Mouse (Mus musculus) embryonic facial prominence, embryonic 15.5 days (tissue): ENCODE results near the gene 1700008O03Rik. TPM values are rescaled to one million over a fixed set of nuclear protein-coding genes. Genes with fewer than 3 reads are reported as not detected.

Experiments
- ATAC-seq: fragments of 200-750 bp; cut with Nextera tagmentation; 2 replicates; pipeline ENCODE4 v1.8.0; 2017; ENCODE audit warnings: low read depth, moderate TSS enrichment; ENCODE audit not compliant: insufficient number of reproducible peaks, low FRiP score, low TSS enrichment
- H3K27ac ChIP-seq: fragments of 300-500 bp; sonication (generic); replicated peaks from 2 replicates; pipeline ENCODE4 v1.5.1; 2015; ENCODE audit warnings: mild to moderate bottlenecking, inconsistent platforms
- H3K27me3 ChIP-seq: fragments of 300-500 bp; sonication (generic); 2 replicates; pipeline ENCODE4 v1.6.1; 2015; ENCODE audit warnings: inconsistent platforms
- H3K36me3 ChIP-seq: fragments of 300-500 bp; sonication (generic); 2 replicates; pipeline ENCODE4 v1.6.1; 2015; ENCODE audit warnings: mild to moderate bottlenecking, inconsistent platforms
- H3K4me1 ChIP-seq: fragments of 300-500 bp; sonication (generic); 2 replicates; pipeline ENCODE4 v1.6.1; 2015; ENCODE audit warnings: inconsistent platforms
- H3K4me2 ChIP-seq: fragments of 300-500 bp; sonication (generic); replicated peaks from 2 replicates; pipeline ENCODE4 v1.6.1; 2015; ENCODE audit warnings: mild to moderate bottlenecking, inconsistent platforms
- H3K4me3 ChIP-seq: fragments of 300-500 bp; sonication (generic); replicated peaks from 2 replicates; pipeline ENCODE4 v1.5.1; 2015; ENCODE audit warnings: mild to moderate bottlenecking, inconsistent platforms
- H3K9ac ChIP-seq: fragments of 300-500 bp; sonication (generic); 2 replicates; pipeline ENCODE4 v1.6.1; 2015; ENCODE audit warnings: inconsistent platforms
- H3K9me3 ChIP-seq: fragments of 300-500 bp; sonication (generic); replicated peaks from 2 replicates; pipeline ENCODE4 v1.6.1; 2016; ENCODE audit warnings: inconsistent platforms
- WGBS: fragments of 180-500 bp; shearing (Covaris S2); methylation state at CpG from one replicate; pipeline ENCODE4 v1.1.7; 2015; 5-methylcytosine and 5-hydroxymethylcytosine counted together
- polyA plus RNA-seq: library from polyadenylated mRNA; unstranded; fragments of >200 nt; fragmentation: Nextera tagmentation; extraction: Ambion mirVana; gene quantifications from 2 replicates; pipeline ENCODE4 v1.2.1, GENCODE M21; 2015

The 1700008O03Rik gene
- 1.4 and 1.5 TPM in 2 replicates for polyA plus RNA-seq

GRCm38 (mm10) chr7:44385720-44386119 is at the start of gene 1700008O03Rik:
1700008O03Rik (minus strand) TSS chr7:44385820.
- Histone ChIP-seq H3K9ac (peak within 1 kb of the TSS; percentile 18; the same call in 1 of the 2 replicates), H3K4me1 (peaks cover 9% of the 10 kb centered on the region), H3K4me3 (peak within 1 kb of the TSS; percentile 52), H3K9me3 (no peaks in the 10 kb centered on the region), H3K4me2 (peak within 1 kb of the TSS; percentile 91), H3K36me3 (no peaks in the 10 kb centered on the region), H3K27ac (no peak within 1 kb of the TSS), H3K27me3 (peaks cover 9% of the 10 kb centered on the region; the same call in 1 of the 2 replicates)
- ATAC-seq = no peak
- 75% methylated on average over 12 of the region's 12 CpGs for WGBS

- ATAC-seq = no peak
- Histone ChIP-seq H3K27me3 (peaks cover 49% of the 10 kb centered on the region), H3K9ac (no peak overlapping the region), H3K9me3 (no peaks in the 10 kb centered on the region), H3K27ac (no peak overlapping the region), H3K4me3 (no peak overlapping the region), H3K4me1 (peaks cover 11% of the 10 kb centered on the region), H3K36me3 (no peaks in the 10 kb centered on the region), H3K4me2 (no peak overlapping the region)
- WGBS = 65% methylated on average over 9 of the region's 9 CpGs
Observed at GRCm38 (mm10) chr7:44434089-44434488, 48.5 kb upstream of the 1700008O03Rik start.

DNA sequence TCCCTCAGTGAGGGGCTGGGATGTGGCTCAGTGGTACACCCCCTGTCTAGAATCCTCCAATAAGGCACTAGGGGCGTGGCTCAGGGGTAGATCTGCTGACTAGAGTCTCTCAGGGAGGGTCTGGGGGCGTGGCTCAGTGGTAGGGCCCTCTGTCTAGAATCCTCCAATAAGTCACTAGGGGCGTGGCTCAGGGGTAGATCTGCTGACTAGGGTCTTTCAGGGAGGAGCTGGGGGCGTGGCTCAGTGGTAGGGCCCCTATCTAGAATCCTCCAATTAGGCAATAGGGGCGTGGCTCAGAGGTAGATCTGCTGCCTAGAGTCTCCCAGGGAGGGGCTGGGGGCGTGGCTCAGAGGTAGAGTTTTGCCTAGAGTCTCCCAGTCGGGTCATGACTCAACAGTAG is 47.8 kb upstream of the 1700008O03Rik start:
- Histone ChIP-seq H3K9me3 (no peaks in the 10 kb centered on the region), H3K27me3 (peaks cover 50% of the 10 kb centered on the region), H3K4me3 (no peak overlapping the region), H3K4me2 (no peak overlapping the region), H3K9ac (no peak overlapping the region), H3K4me1 (peaks cover 13% of the 10 kb centered on the region), H3K27ac (no peak overlapping the region), H3K36me3 (no peaks in the 10 kb centered on the region)
- WGBS = 4% methylated on average over 7 of the region's 7 CpGs
- peak; percentile 40; the same call in 1 of the 2 replicates for ATAC-seq

DNA sequence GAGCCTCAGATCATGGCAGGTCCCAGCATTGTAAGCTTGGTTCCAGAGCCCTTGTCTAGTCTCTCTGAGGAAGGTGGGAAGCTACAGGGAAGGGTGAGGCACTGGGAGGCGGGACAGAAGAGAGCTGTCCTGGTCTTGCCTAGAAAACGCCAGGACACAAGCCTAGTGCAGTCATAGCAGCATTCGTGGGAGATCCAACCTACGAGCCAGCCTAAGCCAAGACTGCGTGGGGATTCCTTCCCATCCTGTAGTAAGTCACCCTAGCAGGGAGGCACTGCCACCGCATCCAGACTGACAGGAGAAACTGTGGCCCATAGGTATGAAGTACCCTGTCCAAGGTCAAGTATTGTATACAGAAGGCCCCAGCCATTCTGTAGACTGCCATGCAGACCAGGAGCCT is 46.9 kb upstream of the 1700008O03Rik start:
- peaks cover 21% of the 10 kb centered on the region for H3K4me1 ChIP-seq
- peaks cover 50% of the 10 kb centered on the region for H3K27me3 ChIP-seq
- WGBS = 72% methylated on average over 6 of the region's 6 CpGs

GRCm38 (mm10) chr7:44429534-44430488 is 44.2 kb upstream of the 1700008O03Rik start:
- no peaks in the 10 kb centered on the region for H3K9me3 ChIP-seq
- H3K4me3 ChIP-seq = peak overlapping the region; percentile 61
- H3K4me1 ChIP-seq = peaks cover 22% of the 10 kb centered on the region
- H3K27ac ChIP-seq = no peak overlapping the region; the same call in 1 of the 2 replicates
- H3K4me2 ChIP-seq = peak overlapping the region; percentile 81
- H3K36me3 ChIP-seq = no peaks in the 10 kb centered on the region
- peaks cover 54% of the 10 kb centered on the region for H3K27me3 ChIP-seq
- no peak for ATAC-seq
- H3K9ac ChIP-seq = no peak overlapping the region
- WGBS = 8% methylated on average over 30 of the region's 32 CpGs

More for the DNA sequence above, 46.9 kb upstream of the 1700008O03Rik start:
- Histone ChIP-seq H3K4me3 (no peak overlapping the region), H3K4me2 (no peak overlapping the region), H3K9ac (no peak overlapping the region), H3K27ac (no peak overlapping the region), H3K9me3 (no peaks in the 10 kb centered on the region), H3K36me3 (no peaks in the 10 kb centered on the region)
- ATAC-seq = no peak

GRCm38 (mm10) chr7:44428968-44429521 is 43.4 kb upstream of the 1700008O03Rik start, which contains the start of gene Lrrc4b:
Lrrc4b (plus strand) TSS chr7:44429018.
- Histone ChIP-seq H3K4me2 (peak within 1 kb of the TSS; percentile 81), H3K27ac (peak within 1 kb of the TSS; percentile 34; the same call in 1 of the 2 replicates), H3K27me3 (peaks cover 52% of the 10 kb centered on the region), H3K9ac (peak within 1 kb of the TSS; percentile 44), H3K36me3 (no peaks in the 10 kb centered on the region), H3K4me3 (peak within 1 kb of the TSS; percentile 61), H3K4me1 (peaks cover 22% of the 10 kb centered on the region), H3K9me3 (no peaks in the 10 kb centered on the region)
- 1% methylated on average over 64 of the region's 69 CpGs for WGBS
- no peak for ATAC-seq

DNA sequence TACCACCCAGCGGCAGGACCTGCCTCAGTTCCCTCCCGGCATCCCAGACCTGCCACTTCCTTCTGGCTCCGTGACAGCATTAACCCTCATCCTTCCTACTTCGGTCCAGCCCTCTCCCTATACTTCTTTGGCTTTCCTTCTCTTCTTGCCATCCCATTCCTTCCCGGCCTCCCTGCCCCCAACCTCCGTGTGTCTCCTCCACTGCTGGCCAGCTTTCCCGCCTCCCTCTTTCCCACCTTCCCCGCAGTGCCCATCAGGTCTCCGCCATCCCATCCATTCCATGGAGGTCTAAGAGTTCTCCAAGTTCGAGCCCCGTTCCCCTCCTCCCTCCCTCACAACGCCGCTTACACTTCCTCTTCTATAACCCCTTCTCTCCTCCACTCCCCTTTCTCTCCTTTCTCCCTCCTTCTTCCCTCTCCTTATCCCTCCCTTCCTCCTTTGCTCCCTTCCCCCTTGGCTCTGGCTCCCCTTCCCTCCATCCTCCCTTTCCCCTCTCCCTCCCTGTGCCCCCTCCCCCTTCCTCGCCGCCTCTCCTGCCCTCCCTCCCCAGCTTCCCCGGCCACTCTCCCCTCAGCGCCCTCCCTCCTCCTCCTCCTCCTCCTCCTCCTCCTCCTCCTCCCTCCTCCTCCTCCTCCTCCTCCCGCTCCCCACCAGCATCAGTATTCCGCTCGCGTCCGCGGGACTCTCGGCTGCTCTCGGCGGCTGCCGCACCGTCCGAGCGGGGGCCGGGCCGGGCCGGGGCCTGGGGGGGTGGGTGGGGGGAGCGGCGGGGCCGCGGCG is 42.7 kb upstream of the 1700008O03Rik start:
- Histone ChIP-seq H3K9me3 (no peaks in the 10 kb centered on the region), H3K4me3 (peak overlapping the region; percentile 61), H3K36me3 (no peaks in the 10 kb centered on the region), H3K4me1 (peaks cover 22% of the 10 kb centered on the region), H3K27me3 (peaks cover 52% of the 10 kb centered on the region), H3K27ac (0 out of 2 replicates have a peak overlapping the region, but pooled peaks have one; percentile 34), H3K4me2 (peak overlapping the region; percentile 81), H3K9ac (no peak overlapping the region)
- WGBS = 2% methylated on average over 15 of the region's 38 CpGs
- peak; percentile 21; the same call in 1 of the 2 replicates for ATAC-seq

GRCm38 (mm10) chr7:44427666-44428065 is 42.0 kb upstream of the 1700008O03Rik start:
- Histone ChIP-seq H3K4me2 (peak overlapping the region; percentile 81), H3K4me1 (peaks cover 22% of the 10 kb centered on the region), H3K4me3 (peak overlapping the region; percentile 61), H3K9ac (no peak overlapping the region), H3K9me3 (no peaks in the 10 kb centered on the region), H3K27ac (no peak overlapping the region), H3K36me3 (no peaks in the 10 kb centered on the region), H3K27me3 (peaks cover 54% of the 10 kb centered on the region)
- WGBS = 9% methylated on average over 8 of the region's 8 CpGs
- no peak; the same call in 1 of the 2 replicates for ATAC-seq

DNA sequence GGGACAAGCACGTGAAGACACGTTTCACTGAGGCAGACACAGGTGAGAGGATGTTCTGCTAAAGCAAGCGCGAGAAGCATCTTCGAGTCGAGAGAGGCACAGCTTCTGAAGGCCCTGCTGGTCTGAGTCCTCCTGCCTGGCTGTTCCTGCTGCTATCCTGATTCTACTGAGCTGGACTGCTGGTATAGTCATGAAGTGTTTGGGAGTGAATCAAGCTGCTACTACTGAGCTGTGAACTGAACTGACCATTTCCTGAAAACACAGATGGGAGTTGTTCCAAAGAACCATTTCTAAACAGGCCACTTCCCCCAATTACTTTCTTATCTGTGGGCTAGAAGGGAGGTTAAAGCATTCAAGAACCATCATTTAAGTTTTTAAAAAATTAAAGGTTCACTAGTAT is 27.7 kb upstream of the 1700008O03Rik start:
- H3K4me3 ChIP-seq = no peak overlapping the region
- 78% methylated on average over 6 of the region's 6 CpGs for WGBS
- no peaks in the 10 kb centered on the region for H3K9me3 ChIP-seq
- H3K27me3 ChIP-seq = no peaks in the 10 kb centered on the region
- H3K4me1 ChIP-seq = no peaks in the 10 kb centered on the region
- H3K4me2 ChIP-seq = no peak overlapping the region
- ATAC-seq = no peak
- H3K9ac ChIP-seq = no peak overlapping the region
- H3K36me3 ChIP-seq = no peaks in the 10 kb centered on the region
- H3K27ac ChIP-seq = no peak overlapping the region

- H3K9me3 ChIP-seq = no peaks in the 10 kb centered on the region
- H3K36me3 ChIP-seq = no peaks in the 10 kb centered on the region
- no peak overlapping the region for H3K27ac ChIP-seq
- 67% methylated on average over 4 of the region's 4 CpGs for WGBS
- peaks cover under 1% of the 10 kb centered on the region; the same call in 1 of the 2 replicates for H3K4me1 ChIP-seq
- no peak overlapping the region for H3K9ac ChIP-seq
- peaks cover 4% of the 10 kb centered on the region; the same call in 1 of the 2 replicates for H3K27me3 ChIP-seq
- no peak overlapping the region for H3K4me2 ChIP-seq
- no peak for ATAC-seq
- no peak overlapping the region for H3K4me3 ChIP-seq
Observed at GRCm38 (mm10) chr7:44411144-44411543, 25.5 kb upstream of the 1700008O03Rik start.
